Mouse (Mus musculus) intestine, embryonic 14.5 days (tissue): ENCODE results near the gene Ppat. TPM values are rescaled to one million over a fixed set of nuclear protein-coding genes. Genes with fewer than 3 reads are reported as not detected.
"Not testable (repeated sequence)": the region's sequence is repeated elsewhere in the genome, so short reads cannot be mapped to it uniquely, and the experiment has no call there.

Experiments used
- ATAC-seq: fragments of 200-750 bp; cut with Nextera tagmentation; replicated peaks from 2 replicates; pipeline ENCODE4 v1.8.0; 2017; ENCODE audit warnings: low read depth, moderate number of reproducible peaks, moderate TSS enrichment, moderate library complexity; ENCODE audit not compliant: low FRiP score, low TSS enrichment
- DNase-seq: peaks from one replicate; pipeline ENCODE4 v3.0.0-alpha.2; 2018; ENCODE audit warnings: low spot score
- H3K27ac ChIP-seq: fragments of 300-500 bp; sonication (generic); 2 replicates; pipeline ENCODE4 v1.5.1; 2014; ENCODE audit warnings: low read depth, mild to moderate bottlenecking, control low read depth
- H3K27me3 ChIP-seq: fragments of 300-500 bp; sonication (generic); replicated peaks from 2 replicates; pipeline ENCODE4 v1.6.1; 2014; ENCODE audit warnings: low read length, control low read depth; ENCODE audit not compliant: control insufficient read depth, insufficient read depth
- H3K36me3 ChIP-seq: fragments of 300-500 bp; sonication (generic); 2 replicates; pipeline ENCODE4 v1.6.1; 2014; ENCODE audit warnings: low read length, control low read depth; ENCODE audit not compliant: control insufficient read depth, insufficient read depth
- H3K4me1 ChIP-seq: fragments of 300-500 bp; sonication (generic); replicated peaks from 2 replicates; pipeline ENCODE4 v1.6.1; 2014; ENCODE audit warnings: low read length, control low read depth, mixed read lengths; ENCODE audit not compliant: control insufficient read depth, insufficient read depth
- H3K4me2 ChIP-seq: fragments of 300-500 bp; sonication (generic); 2 replicates; pipeline ENCODE4 v1.6.1; 2014; ENCODE audit warnings: low read length
- H3K4me3 ChIP-seq: fragments of 300-500 bp; sonication (generic); 2 replicates; pipeline ENCODE4 v1.5.1; 2014; ENCODE audit warnings: low read depth, low read length, control low read depth, mixed read lengths
- H3K9ac ChIP-seq: fragments of 300-500 bp; sonication (generic); 2 replicates; pipeline ENCODE4 v1.6.1; 2014; ENCODE audit warnings: mild to moderate bottlenecking, low read length
- H3K9me3 ChIP-seq: fragments of 300-500 bp; sonication (generic); 2 replicates; pipeline ENCODE4 v1.6.1; 2016; ENCODE audit warnings: low read length, control low read depth; ENCODE audit not compliant: control insufficient read depth
- whole genome bisulfite sequencing: fragments of 180-500 bp; shearing (Covaris S2); extraction: QIAGEN DNeasy Blood & Tissue Kit; methylation state at CpG from one replicate; pipeline ENCODE4 v1.1.7; 2014; 5-methylcytosine and 5-hydroxymethylcytosine counted together
- polyA plus RNA-seq: library from polyadenylated mRNA; unstranded; fragments of >200 nt; fragmentation: Nextera tagmentation; extraction: Ambion mirVana; gene quantifications from 2 replicates; pipeline ENCODE4 v1.2.1, GENCODE M21; 2014

The Ppat gene
- polyA plus RNA-seq, 1 experiment from 2014 or later = 43.6 TPM

DNA sequence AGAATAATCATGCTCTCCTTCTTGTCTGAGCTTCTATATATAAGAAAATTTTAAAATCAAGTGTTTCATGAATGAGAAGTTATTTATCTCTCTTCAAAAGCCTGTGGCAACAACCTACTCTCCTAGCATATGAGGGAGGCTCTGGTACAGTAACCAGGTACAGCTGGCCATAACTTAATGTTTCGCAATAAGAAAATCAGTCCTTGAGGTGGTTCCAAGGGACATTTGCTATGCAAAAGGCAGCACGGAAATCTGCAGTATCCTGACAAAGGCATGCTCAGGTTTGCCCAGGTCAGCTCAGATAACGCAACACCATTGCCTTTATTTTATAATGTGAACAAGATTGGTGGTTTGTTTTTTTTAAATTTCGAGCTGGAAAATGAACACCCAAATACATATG lies 9.4 kb downstream of the Ppat start:
- H3K27me3 ChIP-seq = no peaks in the 10 kb centered on the region
- no peak for ATAC-seq
- no peak for DNase-seq

DNA sequence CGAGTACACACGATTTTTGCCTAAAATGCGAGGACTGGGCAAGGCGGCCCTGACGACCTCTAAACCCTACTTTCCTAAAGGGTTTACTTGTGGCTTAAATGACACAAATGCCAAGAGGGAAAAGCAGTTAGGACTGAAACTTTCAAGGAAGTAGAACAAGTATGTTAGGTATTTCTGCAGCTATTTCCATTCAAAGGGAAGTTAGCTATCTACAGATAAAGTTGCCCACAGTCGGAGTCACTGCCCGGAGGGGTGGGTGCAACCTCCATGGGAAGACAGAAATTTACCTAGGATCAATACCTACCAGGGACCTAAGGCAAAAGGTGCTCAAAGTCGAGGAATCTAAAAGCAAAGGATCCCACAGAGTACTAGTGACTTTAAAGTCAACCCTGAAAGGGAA lies 11.7 kb downstream of the Ppat start:
- Histone ChIP-seq H3K36me3 (peaks cover 9% of the 10 kb centered on the region; the same call in 1 of the 2 replicates), H3K4me3 (no peak overlapping the region), H3K4me2 (no peak overlapping the region), H3K4me1 (no peaks in the 10 kb centered on the region), H3K9me3 (no peaks in the 10 kb centered on the region), H3K27me3 (no peaks in the 10 kb centered on the region), H3K9ac (no peak overlapping the region), H3K27ac (no peak overlapping the region)
- WGBS = 92% methylated on average over 8 of the region's 8 CpGs
- no peak for DNase-seq
- no peak for ATAC-seq

More for the DNA sequence above, 9.4 kb downstream of the Ppat start:
- no peak overlapping the region for H3K4me2 ChIP-seq
- no peak overlapping the region for H3K4me3 ChIP-seq
- H3K9ac ChIP-seq = no peak overlapping the region
- 73% methylated on average over 4 of the region's 4 CpGs for WGBS
- peaks cover 9% of the 10 kb centered on the region; the same call in 1 of the 2 replicates for H3K36me3 ChIP-seq
- no peaks in the 10 kb centered on the region for H3K4me1 ChIP-seq
- H3K9me3 ChIP-seq = no peaks in the 10 kb centered on the region
- no peak overlapping the region for H3K27ac ChIP-seq

DNA sequence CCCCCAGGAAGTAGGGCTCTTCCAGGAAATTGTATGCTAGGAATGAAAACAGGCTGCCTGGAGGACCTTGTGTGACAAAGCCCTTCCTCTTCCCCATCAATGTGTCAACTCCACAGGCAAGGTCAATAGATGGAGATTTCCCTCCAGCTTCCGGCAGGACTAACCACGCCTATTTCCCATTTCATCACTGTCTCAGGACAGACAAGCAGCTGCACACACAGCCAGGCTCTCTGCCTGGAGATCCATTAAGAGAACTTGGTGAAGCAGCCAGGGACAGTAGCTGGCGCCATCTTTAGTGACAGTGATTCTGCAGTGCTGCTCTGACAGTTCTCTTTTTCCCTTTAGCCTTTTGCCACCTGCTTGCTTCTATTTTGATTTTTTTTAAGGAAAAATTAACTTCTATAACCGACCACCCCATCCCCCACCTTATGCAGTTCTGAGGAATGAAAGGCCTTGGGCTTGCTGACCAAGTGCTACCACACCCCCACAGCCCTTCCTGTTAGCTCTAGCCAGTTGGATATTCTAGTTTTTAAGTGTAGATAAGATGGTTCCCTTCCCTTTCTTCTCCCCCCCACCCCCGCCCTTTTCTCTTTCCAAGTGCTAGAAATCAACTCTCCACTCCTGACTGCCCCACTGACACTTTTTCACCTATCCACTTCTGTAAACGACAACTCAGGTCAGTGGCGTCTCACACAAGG lies 22.0 kb downstream of the Ppat start:
- Histone ChIP-seq H3K27me3 (no peaks in the 10 kb centered on the region), H3K9ac (no peak overlapping the region), H3K27ac (no peak overlapping the region; the same call in 1 of the 2 replicates), H3K4me3 (no peak overlapping the region), H3K4me2 (no peak overlapping the region), H3K4me1 (0 out of 2 replicates have a peak, but pooled peaks cover 3% of the 10 kb centered on the region), H3K9me3 (peaks cover 10% of the 10 kb centered on the region; the same call in 1 of the 2 replicates), H3K36me3 (peaks cover 26% of the 10 kb centered on the region)
- 69% methylated on average over 7 of the region's 7 CpGs for WGBS
- ATAC-seq (no peak), DNase-seq (no peak)

DNA sequence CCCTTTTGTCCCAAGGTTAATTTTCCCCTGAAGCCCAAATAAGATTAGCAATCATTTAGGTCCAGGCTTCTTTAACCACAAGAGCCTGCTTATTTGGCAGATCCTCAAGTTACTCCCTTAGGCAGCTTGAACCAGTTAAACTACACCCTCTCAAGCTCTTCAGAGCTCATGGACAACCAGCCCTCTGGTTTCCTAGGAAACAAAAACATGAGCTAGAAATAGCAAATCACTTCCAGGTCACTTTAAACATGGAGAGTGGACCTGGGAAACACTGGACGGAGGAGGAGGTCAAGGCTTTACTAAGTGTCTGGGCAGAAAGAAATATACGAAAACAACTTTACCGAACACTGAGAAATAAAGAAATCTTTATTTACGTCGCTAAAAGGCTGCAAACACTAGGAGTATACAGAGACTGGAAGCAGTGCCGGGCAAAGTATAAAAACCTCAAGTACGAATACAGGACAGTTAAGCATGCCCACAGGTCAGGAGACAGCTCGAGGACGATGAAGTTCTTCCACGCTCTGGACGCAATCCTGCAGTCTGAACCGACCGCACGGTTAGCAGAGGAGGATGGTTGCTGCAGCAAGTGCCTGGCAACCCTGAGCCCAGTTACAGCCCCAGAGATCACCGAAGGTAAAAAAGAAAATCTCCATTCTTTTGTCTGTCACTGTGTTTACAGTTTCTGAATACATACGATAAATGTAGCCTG lies 23.1 kb downstream of the Ppat start:
- H3K4me3 ChIP-seq = no peak overlapping the region

DNA sequence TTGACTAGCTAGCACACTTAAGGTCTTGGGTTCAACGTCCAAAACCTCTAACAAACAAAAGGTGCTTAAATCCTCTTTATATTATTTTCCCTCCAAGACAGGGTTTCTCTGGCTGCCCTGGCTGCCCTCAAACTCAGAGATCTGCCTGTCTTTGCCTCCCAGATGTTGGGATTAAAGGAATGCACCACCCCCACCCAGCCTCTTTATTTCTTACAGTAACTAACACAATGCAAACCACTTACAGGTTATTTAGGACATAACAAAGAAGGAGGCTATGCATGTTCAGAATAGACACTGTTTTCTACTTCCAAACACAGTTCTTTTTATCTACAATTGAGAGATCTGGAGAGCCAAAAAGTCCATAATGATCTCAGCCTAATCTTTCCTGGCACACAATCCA lies 27.1 kb downstream of the Ppat start:
- WGBS = 88% methylated on average over 1 of the region's 1 CpGs
- no peak overlapping the region for H3K27ac ChIP-seq
- H3K9me3 ChIP-seq = peaks cover 10% of the 10 kb centered on the region; the same call in 1 of the 2 replicates
- DNase-seq (peak; percentile 42), ATAC-seq (no peak)
- H3K27me3 ChIP-seq = no peaks in the 10 kb centered on the region
- H3K9ac ChIP-seq = no peak overlapping the region
- peaks cover 57% of the 10 kb centered on the region for H3K36me3 ChIP-seq
- H3K4me2 ChIP-seq = no peak overlapping the region
- H3K4me1 ChIP-seq = 0 out of 2 replicates have a peak, but pooled peaks cover under 1% of the 10 kb centered on the region
- H3K4me3 ChIP-seq = no peak overlapping the region

More for the DNA sequence above, 23.1 kb downstream of the Ppat start:
- Histone ChIP-seq H3K4me1 (0 out of 2 replicates have a peak, but pooled peaks cover 3% of the 10 kb centered on the region), H3K9ac (no peak overlapping the region), H3K9me3 (peaks cover 10% of the 10 kb centered on the region; the same call in 1 of the 2 replicates), H3K4me2 (no peak overlapping the region), H3K36me3 (peaks cover 26% of the 10 kb centered on the region), H3K27ac (0 out of 2 replicates have a peak overlapping the region, but pooled peaks have one; percentile 2), H3K27me3 (no peaks in the 10 kb centered on the region)
- DNase-seq (peak; percentile 42), ATAC-seq (no peak)
- 77% methylated on average over 16 of the region's 16 CpGs for WGBS

DNA sequence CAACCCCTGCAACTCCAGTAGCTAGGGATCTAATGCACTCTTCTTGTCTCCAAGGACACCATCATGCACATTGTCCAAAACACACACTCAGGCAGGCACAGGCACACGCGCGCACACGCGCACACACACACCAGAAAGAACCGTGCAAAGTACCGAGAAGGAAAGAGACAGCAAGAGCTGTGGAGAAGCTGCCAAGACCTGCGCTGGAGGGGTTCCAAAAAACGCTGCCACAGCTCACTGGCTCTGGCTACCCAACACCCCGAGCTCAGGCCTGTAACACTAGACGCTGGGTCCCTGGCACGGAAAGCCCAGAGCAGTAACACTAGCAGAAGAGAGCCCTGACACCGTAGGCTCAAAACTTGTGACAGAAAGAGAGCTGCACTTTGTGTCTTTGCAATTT lies 27.9 kb downstream of the Ppat start:
- H3K4me3 ChIP-seq = no peak overlapping the region
- H3K9me3 ChIP-seq = peaks cover 10% of the 10 kb centered on the region; the same call in 1 of the 2 replicates
- H3K9ac ChIP-seq = no peak overlapping the region
- H3K4me2 ChIP-seq = no peak overlapping the region
- no peaks in the 10 kb centered on the region for H3K4me1 ChIP-seq
- no peak for ATAC-seq
- WGBS = 95% methylated on average over 13 of the region's 13 CpGs
- H3K27ac ChIP-seq = no peak overlapping the region
- H3K27me3 ChIP-seq = no peaks in the 10 kb centered on the region
- H3K36me3 ChIP-seq = peaks cover 66% of the 10 kb centered on the region
- peak; percentile 20 for DNase-seq

DNA sequence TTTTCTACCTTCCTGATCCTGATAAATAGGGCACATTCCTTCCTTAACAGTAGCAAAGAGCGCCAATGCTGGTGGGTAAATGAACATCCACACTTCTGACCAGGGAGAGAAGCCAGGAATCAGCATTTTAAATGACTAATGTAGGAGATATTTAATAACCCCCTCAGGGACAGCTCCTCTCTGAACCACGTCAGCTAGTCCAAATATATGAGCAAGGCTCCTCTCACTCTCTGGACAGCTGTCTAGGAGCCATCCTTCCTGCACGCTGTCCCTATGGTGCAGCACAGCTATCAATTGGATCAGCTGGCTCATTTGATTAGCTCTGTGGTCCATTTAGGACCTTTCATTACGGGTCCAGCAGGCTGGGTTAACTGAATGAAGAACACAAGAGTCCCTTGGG lies 28.5 kb downstream of the Ppat start:
- ATAC-seq = no peak
- H3K4me1 ChIP-seq = no peaks in the 10 kb centered on the region
- no peak overlapping the region for H3K27ac ChIP-seq
- H3K36me3 ChIP-seq = peaks cover 72% of the 10 kb centered on the region
- H3K27me3 ChIP-seq = no peaks in the 10 kb centered on the region
- no peak overlapping the region for H3K9ac ChIP-seq
- WGBS = 86% methylated on average over 4 of the region's 4 CpGs
- peak; percentile 3 for DNase-seq
- no peak overlapping the region for H3K4me2 ChIP-seq
- no peak overlapping the region for H3K4me3 ChIP-seq
- H3K9me3 ChIP-seq = peaks cover 10% of the 10 kb centered on the region; the same call in 1 of the 2 replicates

DNA sequence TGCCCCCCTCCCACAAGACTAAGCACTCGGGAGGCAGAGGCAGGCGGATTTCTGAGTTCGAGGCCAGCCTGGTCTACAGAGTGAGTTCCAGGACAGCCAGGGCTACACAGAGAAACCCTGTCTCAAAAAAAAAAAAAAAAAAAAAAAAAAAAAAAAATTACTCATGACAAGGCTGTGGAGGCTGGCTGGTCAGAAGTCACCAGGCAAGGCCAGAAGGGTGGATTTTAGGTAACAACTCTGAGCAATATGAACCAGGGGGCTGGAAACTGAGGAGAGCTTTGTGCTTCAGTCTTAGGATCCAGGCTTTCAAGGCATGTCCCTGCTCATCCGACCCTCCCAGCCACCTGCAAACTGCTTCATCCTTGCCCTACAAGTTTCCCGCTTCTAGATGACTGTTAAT lies 38.9 kb downstream of the Ppat start:
- not testable (repeated sequence) for ATAC-seq, H3K27me3 ChIP-seq, H3K4me1 ChIP-seq, H3K4me3 ChIP-seq, H3K4me2 ChIP-seq, H3K9ac ChIP-seq, H3K27ac ChIP-seq, H3K9me3 ChIP-seq
- peak; percentile 47 for DNase-seq
- H3K36me3 ChIP-seq = peaks cover 35% of the 10 kb centered on the region
- WGBS = 95% methylated on average over 5 of the region's 5 CpGs
